Mouse (Mus musculus) cerebellum, postnatal 25 days (tissue): Measurements from ENCODE around the gene Arhgef2.
A peak's percentile ranks its signal among the peaks of the same experiment; 100 is the strongest.
"Not testable (repeated sequence)": the region's sequence is repeated elsewhere in the genome, so short reads cannot be mapped to it uniquely, and the experiment has no call there.

ENCODE experiments used
- DNase-seq, 2 experiments: peaks; one replicate each; pipeline ENCODE4 v3.0.0; 2021; ENCODE audit warnings: mixed read lengths in 2 of 2

Arhgef2 gene

GRCm38 (mm10) chr3:88591950-88592731 is 13.6 kb upstream of the Arhgef2 start:
- DNase-seq: peak; percentile 20 to 57

- no peak for DNase-seq
These were observed 12.7 kb upstream of the Arhgef2 start for GRCm38 (mm10) chr3:88592942-88593576.

GRCm38 (mm10) chr3:88593893-88594580 is 11.7 kb upstream of the Arhgef2 start:
- no peak for DNase-seq

GRCm38 (mm10) chr3:88596547-88596946 is 9.2 kb upstream of the Arhgef2 start:
- not testable (repeated sequence) for DNase-seq

GRCm38 (mm10) chr3:88602466-88602865 is 3.3 kb upstream of the Arhgef2 start:
- DNase-seq: no peak

GRCm38 (mm10) chr3:88603714-88604161 is 2.0 kb upstream of the Arhgef2 start:
- DNase-seq: peak; percentile 70 to 79

GRCm38 (mm10) chr3:88604863-88605262 is 903 bp upstream of the Arhgef2 start:
- DNase-seq: no peak

GRCm38 (mm10) chr3:88607065-88607757 is 1.4 kb downstream of the Arhgef2 start:
- DNase-seq: peak; percentile 94 to 95

- DNase-seq: no peak
These were observed 2.0 kb downstream of the Arhgef2 start for GRCm38 (mm10) chr3:88607758-88608138.

- no peak for DNase-seq
These were observed 3.3 kb downstream of the Arhgef2 start for GRCm38 (mm10) chr3:88609066-88609465.

- DNase-seq: no peak
These were observed 8.7 kb downstream of the Arhgef2 start for GRCm38 (mm10) chr3:88614418-88614817.

- peak in 1 of 2 experiments; percentile 12 for DNase-seq
These were observed 9.4 kb downstream of the Arhgef2 start for GRCm38 (mm10) chr3:88615117-88615516.

- DNase-seq: peak; percentile 73 to 74
These were observed 10.2 kb downstream of the Arhgef2 start for GRCm38 (mm10) chr3:88615902-88616391.

- peak in 1 of 2 experiments; percentile 22 for DNase-seq
These were observed 11.3 kb downstream of the Arhgef2 start for GRCm38 (mm10) chr3:88616951-88617500.

GRCm38 (mm10) chr3:88618074-88618871 is 12.5 kb downstream of the Arhgef2 start:
- DNase-seq: peak in 1 of 2 experiments; percentile 36

- DNase-seq: peak; percentile 70 to 78
These were observed 13.6 kb downstream of the Arhgef2 start for GRCm38 (mm10) chr3:88619113-88620097.

- no peak for DNase-seq
These were observed 14.6 kb downstream of the Arhgef2 start for GRCm38 (mm10) chr3:88620146-88620991.

- DNase-seq: peak; percentile 75 to 79
These were observed 15.3 kb downstream of the Arhgef2 start for GRCm38 (mm10) chr3:88620992-88621536.
